Mouse (Mus musculus) thymus, postnatal 36 days (tissue): ENCODE data around the gene Ccdc24.

ENCODE experiments used
- DNase-seq, 2 experiments: peaks; one replicate each; pipeline ENCODE4 v3.0.0; 2022; ENCODE audit warnings: mixed read lengths in 2 of 2

Ccdc24 gene

DNA sequence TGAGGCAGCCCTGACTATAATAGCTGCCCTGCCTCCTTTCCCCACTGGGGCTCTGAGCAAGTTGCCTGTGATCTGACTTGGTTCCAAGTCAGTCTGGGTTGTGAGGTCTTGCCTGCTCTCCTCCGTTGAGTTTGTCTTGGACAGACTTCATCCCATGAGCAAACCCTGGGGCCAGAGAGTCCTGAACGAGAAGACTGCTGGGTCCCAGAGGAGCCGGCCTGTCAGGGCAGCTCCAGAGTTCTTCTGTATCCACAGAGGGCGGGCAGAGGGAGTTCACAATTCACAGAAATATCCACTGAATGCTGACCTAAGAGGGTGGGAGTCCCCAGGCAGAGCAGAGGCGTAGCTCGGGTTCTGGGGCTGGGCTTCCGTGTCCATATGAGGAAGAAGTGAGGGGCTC is 21.5 kb downstream of the Ccdc24 start:
- DNase-seq = no peak

DNA sequence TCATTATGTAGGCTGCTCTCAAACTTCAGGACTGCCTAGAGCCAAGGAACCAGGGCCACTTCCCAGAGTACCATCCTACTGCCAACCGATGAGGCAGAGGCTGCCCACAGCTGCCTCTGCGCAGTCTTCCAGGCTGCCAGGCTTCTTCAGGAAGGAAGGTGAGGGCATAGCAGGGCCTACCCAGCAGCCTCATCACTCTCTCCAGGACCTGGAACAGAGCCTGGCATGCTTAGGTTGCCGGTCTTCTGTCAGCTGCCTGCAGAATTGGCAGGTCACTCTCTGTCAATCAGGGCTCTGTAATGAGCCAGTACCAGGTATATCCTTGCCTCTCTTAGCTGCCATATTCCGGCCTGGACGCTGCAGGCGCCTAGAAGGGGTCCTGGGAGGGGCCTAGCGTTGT is 22.2 kb downstream of the Ccdc24 start:
- no peak for DNase-seq

GRCm38 (mm10) chr4:117849506-117849905 is 22.9 kb downstream of the Ccdc24 start:
- DNase-seq = no peak

DNA sequence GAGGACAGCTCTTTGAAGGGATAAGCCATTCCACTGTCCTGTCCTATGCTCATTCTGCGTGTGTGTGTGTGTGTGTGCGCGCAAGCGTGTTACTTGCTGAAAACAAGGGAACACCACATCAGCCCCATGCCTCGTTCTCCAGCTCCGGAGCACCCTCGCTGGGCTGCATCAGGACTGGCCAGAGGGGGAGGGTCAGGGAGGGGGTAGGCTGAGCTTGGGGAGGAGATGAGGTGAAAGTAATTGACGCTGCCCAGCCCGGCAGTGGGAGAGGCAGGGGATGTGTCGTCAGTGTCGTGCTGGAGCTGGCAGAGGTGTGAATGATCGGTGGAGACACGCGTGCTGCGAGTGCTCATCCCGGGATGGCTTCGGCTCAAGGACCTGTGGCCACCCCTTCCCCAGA is 23.3 kb downstream of the Ccdc24 start:
- DNase-seq = no peak

DNA sequence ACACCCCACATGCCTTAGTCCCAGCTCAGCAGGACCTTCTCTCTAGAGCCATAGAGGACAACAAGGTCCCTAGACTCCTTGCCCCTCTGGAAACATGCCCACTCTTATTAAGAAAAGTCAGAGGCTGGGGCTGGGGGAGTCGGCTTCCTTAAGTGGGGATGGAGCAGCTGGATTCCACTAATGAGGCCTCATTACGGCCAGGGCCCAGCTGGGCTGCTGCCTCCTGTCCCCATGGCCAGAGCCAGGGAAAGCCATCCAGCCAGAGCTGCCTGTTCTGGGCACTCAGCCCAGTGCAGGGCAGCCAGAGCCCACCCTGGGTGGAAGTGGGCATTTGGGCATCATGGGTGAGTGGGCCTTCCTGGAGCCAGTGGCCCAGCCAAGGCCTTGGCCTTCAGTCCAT is 25.3 kb downstream of the Ccdc24 start:
- DNase-seq = no peak

- DNase-seq = no peak
Observed at GRCm38 (mm10) chr4:117846261-117846660, 26.1 kb downstream of the Ccdc24 start.

DNA sequence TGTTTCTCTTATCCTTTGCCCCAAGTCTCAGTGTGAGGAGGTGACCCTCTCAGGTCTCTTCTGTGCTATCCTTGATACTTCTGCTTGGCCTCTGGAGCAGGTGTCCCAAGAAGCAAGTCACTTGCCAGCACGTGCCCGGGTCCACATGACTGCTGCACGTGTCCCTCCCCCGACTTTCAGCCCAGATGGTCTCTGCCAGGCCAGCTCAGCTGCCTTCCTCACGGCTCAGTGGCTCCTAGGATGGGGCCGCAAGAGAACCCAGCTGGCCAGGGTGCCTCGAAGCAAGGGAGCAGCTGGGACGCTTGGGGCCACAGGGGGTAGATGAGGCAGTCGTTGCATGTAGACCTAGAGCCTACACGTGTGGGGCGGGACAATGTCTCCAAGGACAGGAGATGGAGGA is 27.0 kb downstream of the Ccdc24 start:
- no peak for DNase-seq

- no peak for DNase-seq
Observed at GRCm38 (mm10) chr4:117844467-117844866, 27.9 kb downstream of the Ccdc24 start.

DNA sequence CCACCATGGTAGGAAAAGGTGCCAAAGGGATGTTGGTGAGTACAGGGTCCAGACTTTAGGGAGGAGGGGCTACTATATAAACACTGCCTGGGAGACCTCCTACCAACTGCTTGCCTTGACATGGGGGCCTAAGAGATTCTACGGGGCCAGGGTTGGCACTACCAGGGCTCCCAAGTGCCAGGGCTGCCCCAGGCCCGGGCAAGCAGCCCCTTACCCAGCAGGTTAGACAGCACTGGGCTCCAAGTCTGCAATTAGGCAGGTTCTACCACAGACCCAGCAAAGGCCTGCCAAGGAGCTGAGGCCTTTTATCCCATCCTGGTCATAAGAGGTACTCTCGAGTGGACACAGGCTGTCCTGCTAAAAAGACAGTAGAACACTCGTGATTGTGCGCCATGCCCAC is 29.3 kb downstream of the Ccdc24 start:
- no peak for DNase-seq

- DNase-seq = no peak
Observed at GRCm38 (mm10) chr4:117841566-117841965, 30.8 kb downstream of the Ccdc24 start.

- no peak for DNase-seq
Observed at GRCm38 (mm10) chr4:117840821-117841220, 31.5 kb downstream of the Ccdc24 start.

- no peak for DNase-seq
Observed at GRCm38 (mm10) chr4:117839366-117839765, 33.0 kb downstream of the Ccdc24 start.

DNA sequence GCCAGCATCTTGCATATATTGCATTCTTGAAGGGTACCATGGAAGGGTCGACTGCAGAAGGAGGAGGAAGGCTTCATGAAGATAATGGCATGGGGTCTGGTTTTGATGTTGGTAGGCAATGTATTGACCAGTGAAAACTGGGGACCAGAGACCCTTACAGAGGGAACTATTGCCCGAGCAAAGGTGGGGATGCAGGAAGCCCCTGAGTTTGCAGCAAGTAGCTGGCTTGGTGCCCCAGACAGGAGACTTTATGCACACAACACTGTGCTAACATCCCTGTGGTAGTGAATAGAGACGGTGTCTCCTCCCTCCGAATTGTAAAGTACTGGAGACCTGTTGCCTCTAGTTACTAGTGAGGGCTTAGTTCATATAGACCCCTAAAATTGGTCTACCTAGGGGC is 35.1 kb downstream of the Ccdc24 start:
- no peak for DNase-seq

GRCm38 (mm10) chr4:117836204-117836767 is 36.1 kb downstream of the Ccdc24 start:
- DNase-seq = peak; percentile 86 to 88

DNA sequence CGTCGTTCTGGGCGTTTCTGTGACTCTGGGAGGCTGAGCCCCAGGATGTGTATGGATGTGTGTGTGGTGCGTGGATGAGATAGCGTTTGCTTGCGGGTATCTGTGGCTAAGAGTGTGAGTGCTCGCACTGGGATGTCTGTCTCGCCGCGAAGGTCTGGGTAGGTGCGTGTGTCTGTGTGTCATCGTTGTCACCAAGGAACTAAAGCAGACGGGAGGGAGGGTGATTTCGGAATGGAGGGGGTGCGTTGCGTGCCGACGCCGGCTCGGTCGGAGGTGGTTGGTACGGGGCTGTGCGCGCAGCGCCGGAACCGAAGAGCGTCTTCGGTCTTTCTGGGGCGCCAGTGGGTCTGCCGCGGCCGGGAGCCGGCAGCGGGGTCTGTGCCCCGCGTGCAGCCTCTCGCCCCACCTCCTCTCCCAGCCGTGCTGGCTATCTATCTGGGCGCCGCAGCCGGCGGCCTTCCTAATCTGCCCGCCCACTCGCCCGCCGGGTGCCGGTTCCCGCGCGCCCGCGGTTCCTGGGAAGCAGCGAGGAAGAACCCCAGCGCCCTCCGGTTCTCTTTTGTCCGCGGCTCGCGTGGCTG is 36.7 kb downstream of the Ccdc24 start:
- no peak for DNase-seq

- peak; percentile 25 to 27 for DNase-seq
Observed at GRCm38 (mm10) chr4:117834845-117835530, 37.4 kb downstream of the Ccdc24 start.

GRCm38 (mm10) chr4:117834457-117834844 is 37.9 kb downstream of the Ccdc24 start, which contains the start of gene Slc6a9:
Gene Slc6a9 (plus strand): TSS chr4:117834506.
- DNase-seq = no peak

DNA sequence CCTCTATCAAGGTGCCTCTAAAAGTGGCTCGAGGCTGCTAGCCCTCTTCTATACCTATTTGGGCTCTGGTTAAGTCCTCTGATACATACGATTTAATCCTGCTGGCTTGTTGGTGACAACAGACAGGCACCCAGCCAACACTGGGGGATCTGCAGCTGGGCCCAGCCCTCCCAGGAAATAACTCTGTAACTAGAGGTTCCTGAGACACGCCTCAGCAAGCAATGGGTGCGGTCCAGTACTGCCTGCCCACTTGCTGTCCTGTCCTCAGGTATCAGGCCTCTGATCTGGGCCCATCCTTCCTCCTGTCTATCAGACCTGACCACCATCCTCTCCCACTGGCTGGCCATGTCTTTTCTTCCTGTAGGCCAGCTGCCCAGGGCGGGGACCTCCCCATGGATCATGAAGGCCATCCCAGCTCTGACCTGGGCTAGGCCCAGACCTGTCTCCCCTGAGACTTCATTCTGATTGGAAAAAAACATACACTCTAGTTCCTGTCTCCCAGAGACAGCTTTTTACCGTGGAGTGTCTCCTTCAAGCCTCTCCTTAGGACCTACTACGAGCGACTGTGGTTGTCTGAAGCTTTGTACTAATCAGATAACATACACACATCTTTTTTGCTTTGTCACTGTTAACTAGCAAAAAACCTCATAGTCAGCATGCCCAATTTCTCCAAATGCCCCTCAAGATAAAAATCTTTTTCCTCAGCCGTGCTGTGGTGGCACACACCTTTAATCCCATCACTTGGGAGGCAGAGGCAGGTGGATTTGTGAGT is 40.3 kb downstream of the Ccdc24 start:
- DNase-seq = no peak

DNA sequence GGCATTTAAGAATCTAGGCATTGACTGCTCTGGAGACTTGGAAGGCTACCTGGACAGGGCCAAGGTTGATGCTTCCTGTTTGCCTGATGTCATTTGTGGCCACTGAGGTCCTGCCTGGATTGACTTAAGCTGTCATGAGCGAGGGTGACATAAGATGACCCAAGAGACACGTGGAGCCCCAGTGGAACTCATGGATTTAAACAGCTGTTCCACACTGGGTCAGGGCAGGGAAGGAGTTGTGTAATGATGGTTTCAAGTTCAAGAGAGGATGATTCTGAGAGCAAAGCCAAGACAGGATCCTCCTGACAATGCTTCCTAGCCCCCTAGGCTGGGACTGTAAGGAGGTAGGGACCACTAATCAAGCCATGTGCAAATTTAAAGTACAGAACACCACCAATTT is 40.9 kb downstream of the Ccdc24 start:
- DNase-seq = no peak

DNA sequence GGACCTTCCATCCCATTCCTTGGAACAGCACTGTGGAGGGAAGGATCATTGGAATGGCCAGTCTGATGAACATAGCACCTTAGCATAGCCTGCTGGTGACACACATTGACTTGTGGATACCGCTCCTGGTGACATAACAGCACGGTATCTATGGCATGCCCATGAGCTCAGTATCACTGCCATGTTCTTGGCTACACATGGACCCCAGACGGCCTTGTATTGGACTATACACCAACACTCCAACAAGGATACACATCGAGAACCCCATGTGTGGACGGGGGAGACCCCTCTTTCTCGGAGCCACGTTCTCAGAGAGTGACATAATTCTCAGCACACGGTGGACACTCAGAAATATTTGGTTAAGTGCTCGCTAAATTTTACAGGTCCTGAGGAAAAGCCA is 41.6 kb downstream of the Ccdc24 start:
- DNase-seq = no peak

- no peak for DNase-seq
Observed at GRCm38 (mm10) chr4:117830124-117830551, 42.2 kb downstream of the Ccdc24 start.

GRCm38 (mm10) chr4:117829260-117830123 is 42.9 kb downstream of the Ccdc24 start:
- DNase-seq = peak; percentile 14 to 25
